Mouse (Mus musculus) liver, embryonic 14.5 days (tissue): ENCODE data around the gene Olfr1333. TPM values are rescaled to one million over a fixed set of nuclear protein-coding genes. Genes with fewer than 3 reads are reported as not detected.
"Not testable (repeated sequence)": the region's sequence is repeated elsewhere in the genome, so short reads cannot be mapped to it uniquely, and the experiment has no call there.

Experiments
- ATAC-seq: fragments of 200-750 bp; cut with Nextera tagmentation; 2 replicates; pipeline ENCODE4 v1.8.0; 2017; ENCODE audit warnings: moderate number of reproducible peaks, mild to moderate bottlenecking, moderate library complexity; ENCODE audit not compliant: insufficient read depth
- DNase-seq, 3 experiments: peaks; one replicate each; pipeline ENCODE4 v3.0.0-alpha.2; 2012 to 2013; ENCODE audit warnings: low read depth in 3 of 3, low spot score in 3 of 3
- H3K27ac ChIP-seq: fragments of 300-500 bp; sonication (generic); 2 replicates; pipeline ENCODE4 v1.5.1; 2014; ENCODE audit warnings: moderate library complexity, mild to moderate bottlenecking, control low read depth, inconsistent platforms
- H3K27me3 ChIP-seq: fragments of 300-500 bp; sonication (generic); 2 replicates; pipeline ENCODE4 v1.6.1; 2014; ENCODE audit warnings: mild to moderate bottlenecking, low read length, moderate library complexity; ENCODE audit not compliant: control insufficient read depth, insufficient read depth
- H3K36me3 ChIP-seq: fragments of 300-500 bp; sonication (generic); replicated peaks from 2 replicates; pipeline ENCODE4 v1.6.1; 2014; ENCODE audit warnings: low read depth; ENCODE audit not compliant: control insufficient read depth, insufficient read depth
- H3K4me1 ChIP-seq, 2 experiments: fragments of 200-500 bp in 1 of 2; fragments of 300-500 bp in 1 of 2; sonication (generic) in 1 of 2; replicated peaks; 2 replicates each; pipeline ENCODE4 v1.6.1; 2012 to 2014; ENCODE audit warnings: antibody characterized with exemption in 1 of 2, inconsistent platforms in 1 of 2, low read length in 1 of 2; ENCODE audit not compliant: control insufficient read depth in 2 of 2, insufficient read depth in 2 of 2
- H3K4me2 ChIP-seq: fragments of 300-500 bp; sonication (generic); 2 replicates; pipeline ENCODE4 v1.6.1; 2014; ENCODE audit warnings: low read depth, mild to moderate bottlenecking, control low read depth, moderate library complexity
- H3K4me3 ChIP-seq, 2 experiments: fragments of 200-500 bp in 1 of 2; fragments of 300-500 bp in 1 of 2; sonication (generic) in 1 of 2; 2 replicates each; pipeline ENCODE4 v1.5.1; 2012 to 2014; ENCODE audit warnings: low read depth in 2 of 2, low read length in 2 of 2, mild to moderate bottlenecking in 2 of 2, control low read depth in 1 of 2, inconsistent platforms in 1 of 2, moderate library complexity in 1 of 2; ENCODE audit not compliant: insufficient read depth in 1 of 2
- H3K9ac ChIP-seq: fragments of 300-500 bp; sonication (generic); replicated peaks from 2 replicates; pipeline ENCODE4 v1.6.1; 2014; ENCODE audit warnings: mild to moderate bottlenecking, control low read depth, moderate library complexity
- H3K9me3 ChIP-seq: fragments of 300-500 bp; sonication (generic); 2 replicates; pipeline ENCODE4 v1.6.1; 2016; ENCODE audit warnings: low read length, mixed read lengths; ENCODE audit not compliant: control insufficient read depth
- CTCF ChIP-seq: IDR thresholded peaks from 2 replicates; pipeline ENCODE4 v1.5.1; 2016; ENCODE audit warnings: antibody characterized with exemption, low read depth, control low read depth
- EP300 ChIP-seq: IDR thresholded peaks from 2 replicates; pipeline ENCODE4 v1.6.1; 2016; ENCODE audit warnings: antibody characterized with exemption, low read depth
- WGBS: fragments of 180-500 bp; shearing (Covaris S2); extraction: QIAGEN DNeasy Blood & Tissue Kit; methylation state at CpG from one replicate; pipeline ENCODE4 v1.1.7; 2014; ENCODE audit not compliant: insufficient replicate concordance; 5-methylcytosine and 5-hydroxymethylcytosine counted together
- polyA plus RNA-seq, 2 experiments: library from polyadenylated mRNA; depleted of rRNA in 1 of 2; stranded (reverse) in 1 of 2; unstranded in 1 of 2; fragments of >200 nt; fragmentation: Nextera tagmentation in 1 of 2; extraction: Ambion mirVana in 1 of 2; gene quantifications; 2 replicates each; pipeline versions ENCODE4 v1.2.1 to v1.2.3; 2012 to 2014

Gene Olfr1333
- polyA plus RNA-seq, 2 experiments, result not detected

- H3K9me3 ChIP-seq, result no peaks in the 10 kb centered on the region
- H3K4me1 ChIP-seq, result no peaks in the 10 kb centered on the region
- TF ChIP-seq CTCF (no peak), EP300 (no peak)
- H3K4me2 ChIP-seq, result no peak overlapping the region
- no peak overlapping the region for H3K4me3 ChIP-seq
- no peak for ATAC-seq
- 71% methylated on average over 1 of the region's 1 CpGs for WGBS
- no peaks in the 10 kb centered on the region for H3K27me3 ChIP-seq
- no peaks in the 10 kb centered on the region for H3K36me3 ChIP-seq
- DNase-seq, result no peak
- H3K27ac ChIP-seq, result no peak overlapping the region
- H3K9ac ChIP-seq, result no peak overlapping the region
These were observed 17.2 kb downstream of the Olfr1333 start for GRCm38 (mm10) chr4:118818921-118819320.

DNA sequence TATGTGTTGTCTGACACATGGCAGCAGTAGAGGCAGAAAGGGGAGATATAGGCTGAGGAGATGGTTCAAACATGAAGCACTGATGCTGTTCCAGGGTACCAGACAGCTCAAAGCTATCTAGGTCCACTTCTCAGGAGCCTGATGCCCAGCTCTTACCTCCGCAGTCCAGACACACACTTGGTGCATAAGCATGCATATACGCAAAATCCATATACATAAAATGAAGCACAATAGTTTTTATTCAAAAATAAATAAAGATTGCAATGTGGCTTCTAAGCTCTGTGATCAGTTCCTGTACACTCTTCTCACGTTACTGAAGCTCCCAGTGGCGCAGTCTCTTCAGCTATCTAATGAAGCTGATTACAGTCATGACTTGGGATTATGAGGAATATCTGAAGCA lies 26.2 kb downstream of the Olfr1333 start, which contains the start of gene Olfr1335:
TSS of gene Olfr1335 (minus strand) at position 101 of the 400 bp plus-strand sequence.
- TF ChIP-seq CTCF (no peak), EP300 (no peak)

GRCm38 (mm10) chr4:118792796-118793195 lies 43.3 kb downstream of the Olfr1333 start:
- not testable (repeated sequence) for H3K4me2 ChIP-seq, H3K9me3 ChIP-seq, H3K27me3 ChIP-seq, ATAC-seq, DNase-seq, H3K4me1 ChIP-seq, H3K4me3 ChIP-seq, H3K27ac ChIP-seq, H3K36me3 ChIP-seq, H3K9ac ChIP-seq

More for the DNA sequence above, 26.2 kb downstream of the Olfr1333 start, which contains the start of gene Olfr1335:
- 66% methylated on average over 4 of the region's 4 CpGs for WGBS
- ATAC-seq (no peak), DNase-seq (no peak)
- H3K4me2 ChIP-seq, result no peak within 1 kb of the TSS
- H3K27me3 ChIP-seq, result no peaks in the 10 kb centered on the region
- no peak within 1 kb of the TSS for H3K9ac ChIP-seq
- H3K4me3 ChIP-seq, result no peak within 1 kb of the TSS
- H3K9me3 ChIP-seq, result no peaks in the 10 kb centered on the region
- H3K27ac ChIP-seq, result no peak within 1 kb of the TSS
- H3K4me1 ChIP-seq, result no peaks in the 10 kb centered on the region
- H3K36me3 ChIP-seq, result no peaks in the 10 kb centered on the region

DNA sequence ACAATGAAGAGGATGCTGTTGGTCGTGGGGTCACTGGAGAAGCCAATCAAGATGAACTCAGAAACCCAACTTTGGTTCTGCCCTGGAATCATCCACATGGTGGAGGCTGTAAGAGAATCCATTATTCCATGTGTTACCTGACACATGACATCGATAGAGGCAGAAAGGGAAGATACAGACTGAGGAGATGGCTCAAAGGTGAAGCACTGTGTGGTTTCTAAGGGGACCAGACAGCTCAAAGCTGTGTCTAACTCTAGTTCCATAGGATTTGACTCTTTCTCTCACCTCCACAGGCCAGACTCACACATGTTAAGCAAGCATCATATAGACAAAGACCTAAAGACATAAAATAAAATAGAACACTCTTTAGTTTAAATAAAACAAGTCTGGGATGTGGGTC lies 53.6 kb downstream of the Olfr1333 start, which contains the start of gene Olfr1337:
TSS of gene Olfr1337 (minus strand) at position 101 of the 400 bp plus-strand sequence.
- H3K27ac ChIP-seq, result no peak within 1 kb of the TSS
- 40% methylated on average over 2 of the region's 2 CpGs for WGBS

More for the DNA sequence above, 53.6 kb downstream of the Olfr1333 start, which contains the start of gene Olfr1337:
- H3K9ac ChIP-seq, result no peak within 1 kb of the TSS
- H3K27me3 ChIP-seq, result no peaks in the 10 kb centered on the region
- ATAC-seq (no peak), DNase-seq (no peak)
- no peak within 1 kb of the TSS for H3K4me2 ChIP-seq
- no peak within 1 kb of the TSS for H3K4me3 ChIP-seq
- no peaks in the 10 kb centered on the region for H3K4me1 ChIP-seq
- no peaks in the 10 kb centered on the region for H3K36me3 ChIP-seq
- TF ChIP-seq EP300, result no peak
- no peak for TF ChIP-seq CTCF
- H3K9me3 ChIP-seq, result no peaks in the 10 kb centered on the region

Other genes with a start within 250 kb of the Olfr1333 start
- 0.12 and 0.54 TPM in 2 replicates for gene Cfap57, start 215.5 kb downstream of the Olfr1333 start, polyA plus RNA-seq (2012; rRNA removed)
- gene Cfap57, start 215.5 kb downstream of the Olfr1333 start, polyA plus RNA-seq (2014; fragmentation: Nextera tagmentation; extraction: Ambion mirVana), result 0.94 and 1.3 TPM in 2 replicates
- 27.7 and 60.2 TPM in 2 replicates for gene Ebna1bp2, start 215.5 kb downstream of the Olfr1333 start, polyA plus RNA-seq (2012; rRNA removed)
- 92.2 and 95.0 TPM in 2 replicates for gene Ebna1bp2, start 215.5 kb downstream of the Olfr1333 start, polyA plus RNA-seq (2014; fragmentation: Nextera tagmentation; extraction: Ambion mirVana)
- not detected in 2 replicates for gene Olfr62, start 177.3 kb downstream of the Olfr1333 start, polyA plus RNA-seq (2012; rRNA removed)
- not detected in 2 replicates for gene Olfr62, start 177.3 kb downstream of the Olfr1333 start, polyA plus RNA-seq (2014; fragmentation: Nextera tagmentation; extraction: Ambion mirVana)
- gene Olfr1342, start 143.5 kb downstream of the Olfr1333 start, polyA plus RNA-seq (2012; rRNA removed), result not detected in 2 replicates
- gene Olfr1342, start 143.5 kb downstream of the Olfr1333 start, polyA plus RNA-seq (2014; fragmentation: Nextera tagmentation; extraction: Ambion mirVana), result not detected in 2 replicates
- gene Olfr1341, start 132.8 kb downstream of the Olfr1333 start, polyA plus RNA-seq (2012; rRNA removed), result not detected in 2 replicates
- not detected in 2 replicates for gene Olfr1341, start 132.8 kb downstream of the Olfr1333 start, polyA plus RNA-seq (2014; fragmentation: Nextera tagmentation; extraction: Ambion mirVana)
- not detected in 2 replicates for gene Olfr1340, start 116.1 kb downstream of the Olfr1333 start, polyA plus RNA-seq (2012; rRNA removed)
- gene Olfr1340, start 116.1 kb downstream of the Olfr1333 start, polyA plus RNA-seq (2014; fragmentation: Nextera tagmentation; extraction: Ambion mirVana), result not detected in 2 replicates
- not detected in 2 replicates for gene Olfr1339, start 104.1 kb downstream of the Olfr1333 start, polyA plus RNA-seq (2012; rRNA removed)
- gene Olfr1339, start 104.1 kb downstream of the Olfr1333 start, polyA plus RNA-seq (2014; fragmentation: Nextera tagmentation; extraction: Ambion mirVana), result not detected in 2 replicates
- gene Olfr1338, start 77.5 kb downstream of the Olfr1333 start, polyA plus RNA-seq (2012; rRNA removed), result not detected in 2 replicates
- not detected in 2 replicates for gene Olfr1338, start 77.5 kb downstream of the Olfr1333 start, polyA plus RNA-seq (2014; fragmentation: Nextera tagmentation; extraction: Ambion mirVana)
- not detected in 2 replicates for gene Olfr1337, start 53.7 kb downstream of the Olfr1333 start, polyA plus RNA-seq (2012; rRNA removed)
- gene Olfr1337, start 53.7 kb downstream of the Olfr1333 start, polyA plus RNA-seq (2014; fragmentation: Nextera tagmentation; extraction: Ambion mirVana), result not detected in 2 replicates
- gene Olfr1335, start 26.3 kb downstream of the Olfr1333 start, polyA plus RNA-seq (2012; rRNA removed), result not detected in 2 replicates
- gene Olfr1335, start 26.3 kb downstream of the Olfr1333 start, polyA plus RNA-seq (2014; fragmentation: Nextera tagmentation; extraction: Ambion mirVana), result not detected in 2 replicates
- gene Olfr1331, start 28.4 kb upstream of the Olfr1333 start, polyA plus RNA-seq (2012; rRNA removed), result not detected in 2 replicates
- gene Olfr1331, start 28.4 kb upstream of the Olfr1333 start, polyA plus RNA-seq (2014; fragmentation: Nextera tagmentation; extraction: Ambion mirVana), result not detected in 2 replicates
- not detected in 2 replicates for gene Olfr1330, start 52.3 kb upstream of the Olfr1333 start, polyA plus RNA-seq (2012; rRNA removed)
- gene Olfr1330, start 52.3 kb upstream of the Olfr1333 start, polyA plus RNA-seq (2014; fragmentation: Nextera tagmentation; extraction: Ambion mirVana), result not detected in 2 replicates
- gene Olfr1329, start 81.2 kb upstream of the Olfr1333 start, polyA plus RNA-seq (2012; rRNA removed), result not detected in 2 replicates
- gene Olfr1329, start 81.2 kb upstream of the Olfr1333 start, polyA plus RNA-seq (2014; fragmentation: Nextera tagmentation; extraction: Ambion mirVana), result not detected in 2 replicates
- gene Olfr1328, start 102.3 kb upstream of the Olfr1333 start, polyA plus RNA-seq (2012; rRNA removed), result not detected in 2 replicates
- not detected in 2 replicates for gene Olfr1328, start 102.3 kb upstream of the Olfr1333 start, polyA plus RNA-seq (2014; fragmentation: Nextera tagmentation; extraction: Ambion mirVana)
- not detected in 2 replicates for gene Lao1, start 125.3 kb upstream of the Olfr1333 start, polyA plus RNA-seq (2012; rRNA removed)
- not detected in 2 replicates for gene Lao1, start 125.3 kb upstream of the Olfr1333 start, polyA plus RNA-seq (2014; fragmentation: Nextera tagmentation; extraction: Ambion mirVana)